In the genomic region with DNA sequence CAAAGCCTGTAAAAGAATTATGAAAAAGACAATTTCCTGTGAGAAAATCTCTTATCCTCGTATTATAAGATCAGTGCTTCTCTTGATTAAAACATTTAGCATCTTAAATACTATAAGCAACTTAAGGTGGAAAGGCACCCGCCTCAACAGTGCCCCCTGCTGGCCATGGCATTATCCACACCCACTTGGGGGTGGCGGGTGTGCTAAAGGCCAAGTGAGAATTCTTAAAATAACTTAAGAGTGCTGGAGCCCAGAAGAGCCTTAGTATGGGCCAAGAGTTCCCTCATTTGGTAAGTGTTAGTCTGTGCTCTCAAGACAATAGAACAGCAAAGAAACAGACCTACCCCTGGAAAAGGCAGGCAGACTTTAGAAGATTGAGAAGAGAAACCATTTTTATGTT, we compare ENCODE assay signal across 9 mouse cellular contexts. TPM values are rescaled to one million over a fixed set of nuclear protein-coding genes. Genes with fewer than 3 reads are reported as not detected.
DNase-seq lines count a peak whose midpoint lies in the region; ATAC-seq and TF ChIP-seq lines count a peak whose summit lies in the region.
"Had no signal": no experiment of that assay in that cellular context is flagged by ENCODE, and none has a peak within 500 bp of the region (broad histone marks: within the 10 kb centered on the region; RNA-seq: fewer than 3 reads in every experiment).

No protein-coding gene starts in this region.

- no peak overlapping the region for H3K4me3 ChIP-seq in forebrain, postnatal 0 days (ENCODE audit: low read depth, low read length)
- H3K4me3 ChIP-seq in forebrain, embryonic 11.5 days (ENCODE audit: low read depth, low read length), result no peak overlapping the region
- H3K4me3 ChIP-seq in thymus, adult 2 months (ENCODE audit: control insufficient read depth, insufficient read depth, low read length), result no peak overlapping the region
- no peak overlapping the region for H3K4me3 ChIP-seq in liver, embryonic 14.5 days (ENCODE audit: insufficient read depth in 1 of 2, low read depth in 2 of 2, low read length in 2 of 2)

- no peak overlapping the region for H3K9ac ChIP-seq in forebrain, postnatal 0 days
- no peak overlapping the region for H3K9ac ChIP-seq in forebrain, embryonic 11.5 days (ENCODE audit: low read length)
- H3K9ac ChIP-seq in liver, embryonic 14.5 days (replicated peaks), result no peak overlapping the region

- H3K36me3 ChIP-seq in forebrain, postnatal 0 days (ENCODE audit: insufficient read depth), result no peaks in the 10 kb centered on the region
- H3K36me3 ChIP-seq in forebrain, embryonic 11.5 days (ENCODE audit: control insufficient read depth, insufficient read depth, low read length), result no peaks in the 10 kb centered on the region
- H3K36me3 ChIP-seq in thymus, adult 2 months (ENCODE audit: control insufficient read depth, insufficient read depth, low read length), result no peaks in the 10 kb centered on the region
- no peaks in the 10 kb centered on the region for H3K36me3 ChIP-seq in liver, embryonic 14.5 days (replicated peaks; ENCODE audit: control insufficient read depth, insufficient read depth, low read depth)

- TF ChIP-seq EP300 in liver, embryonic 14.5 days (IDR thresholded peaks at IDR 0.05; ENCODE audit: low read depth), result no peak

- ATAC-seq in forebrain, postnatal 0 days, result no peak
- ATAC-seq in forebrain, embryonic 11.5 days (replicated peaks; ENCODE audit: low FRiP score), result no peak
- no peak for ATAC-seq in liver, embryonic 14.5 days (ENCODE audit: insufficient read depth)

- WGBS in forebrain, postnatal 0 days, result 38% methylated on average over 3 of the region's 3 CpGs
- 43% methylated on average over 3 of the region's 3 CpGs for WGBS in forebrain, embryonic 11.5 days
- 48% methylated on average over 3 of the region's 3 CpGs for WGBS in thymus, adult 2 months
- WGBS in liver, embryonic 14.5 days (ENCODE audit: insufficient replicate concordance), result 16% methylated on average over 3 of the region's 3 CpGs

- no peak overlapping the region for H3K4me2 ChIP-seq in forebrain, postnatal 0 days (ENCODE audit: low read depth)
- no peak overlapping the region for H3K4me2 ChIP-seq in forebrain, embryonic 11.5 days (ENCODE audit: low read depth, low read length, severe bottlenecking)
- H3K4me2 ChIP-seq in liver, embryonic 14.5 days (ENCODE audit: low read depth), result no peak overlapping the region

- no peaks in the 10 kb centered on the region for H3K4me1 ChIP-seq in forebrain, postnatal 0 days (ENCODE audit: insufficient read depth)
- no peaks in the 10 kb centered on the region; the same call in 1 of the 2 replicates for H3K4me1 ChIP-seq in forebrain, embryonic 11.5 days (replicated peaks; ENCODE audit: control insufficient read depth, insufficient read depth, low read length)
- no peaks in the 10 kb centered on the region for H3K4me1 ChIP-seq in thymus, adult 2 months (replicated peaks; ENCODE audit: control insufficient read depth, insufficient read depth, low read length)
- no peaks in the 10 kb centered on the region for H3K4me1 ChIP-seq in liver, embryonic 14.5 days (replicated peaks; ENCODE audit: control insufficient read depth in 2 of 2, insufficient read depth in 2 of 2, low read length in 1 of 2)

- TF ChIP-seq CTCF in forebrain, postnatal 0 days (IDR thresholded peaks at IDR 0.05; ENCODE audit: low read depth), result peak; percentile 56
- TF ChIP-seq CTCF in thymus, adult 2 months (IDR thresholded peaks at IDR 0.05; ENCODE audit: borderline replicate concordance, control insufficient read depth, extremely low read depth, insufficient read depth, low read length, poor library complexity), result peak; percentile 62; the same call in 1 of the 2 replicates
- peak; percentile 90 for TF ChIP-seq CTCF in liver, embryonic 14.5 days (IDR thresholded peaks at IDR 0.05; ENCODE audit: low read depth)

- H3K9me3 ChIP-seq in forebrain, postnatal 0 days (ENCODE audit: low read length), result no peaks in the 10 kb centered on the region
- no peaks in the 10 kb centered on the region for H3K9me3 ChIP-seq in forebrain, embryonic 11.5 days (ENCODE audit: control insufficient read depth, low read length)
- no peaks in the 10 kb centered on the region for H3K9me3 ChIP-seq in liver, embryonic 14.5 days (ENCODE audit: control insufficient read depth, low read length)

- TF ChIP-seq POLR2A in thymus, adult 2 months (IDR thresholded peaks at IDR 0.05; ENCODE audit: control insufficient read depth, extremely low read depth, insufficient read depth, low read length, poor library complexity), result no peak

- DNase-seq in forebrain, postnatal 0 days, result no peak
- no peak for DNase-seq in forebrain, embryonic 11.5 days (ENCODE audit: low spot score)
- peak; percentile 31 for DNase-seq in thymus, adult 2 months
- DNase-seq in thymus, adult 18-20 months, result no peak
- DNase-seq in liver, embryonic 14.5 days (ENCODE audit: low read depth in 3 of 3, low spot score in 3 of 3), result no peak
- DNase-seq in thymus, postnatal 36 days, result peak; percentile 11 to 21
- DNase-seq in ovary, postnatal 10 days (ENCODE audit: low spot score), result no peak
- DNase-seq in urinary bladder, adult 2 months (ENCODE audit: low spot score), result no peak

- H3K27me3 ChIP-seq in forebrain, postnatal 0 days (ENCODE audit: insufficient read depth, low read length), result peaks cover 4% of the 10 kb centered on the region; the same call in 1 of the 2 replicates
- H3K27me3 ChIP-seq in forebrain, embryonic 11.5 days (ENCODE audit: control insufficient read depth, insufficient read depth, low read length), result peaks cover 3% of the 10 kb centered on the region
- H3K27me3 ChIP-seq in thymus, adult 2 months (ENCODE audit: control insufficient read depth, insufficient read depth, low read length), result no peaks in the 10 kb centered on the region
- peaks cover 5% of the 10 kb centered on the region for H3K27me3 ChIP-seq in liver, embryonic 14.5 days (ENCODE audit: control insufficient read depth, insufficient read depth, low read length)

- H3K27ac ChIP-seq in forebrain, postnatal 0 days (ENCODE audit: low read depth, low read length), result no peak overlapping the region
- H3K27ac ChIP-seq in forebrain, embryonic 11.5 days (ENCODE audit: low read depth, low read length), result no peak overlapping the region
- no peak overlapping the region for H3K27ac ChIP-seq in thymus, adult 2 months (ENCODE audit: control insufficient read depth, insufficient read depth, low read length)
- H3K27ac ChIP-seq in liver, embryonic 14.5 days, result no peak overlapping the region

RNA-seq across cellular contexts. Expression of a gene that starts 4.6 kb away (rescaled TPM):
- total RNA-seq in forebrain, postnatal 0 days (2014; rRNA removed), result 0.31 TPM in 1 of 2 replicates, not detected in the other
- not detected in 2 replicates for polyA plus RNA-seq in forebrain, postnatal 0 days (2015; fragmentation: Nextera tagmentation; extraction: Ambion mirVana)
- polyA plus RNA-seq in forebrain, embryonic 11.5 days (2014; fragmentation: Nextera tagmentation; extraction: Ambion mirVana), result not detected in 2 replicates
- polyA plus RNA-seq in thymus, adult 2 months (2012; rRNA removed), result 3.1 and 5.0 TPM in 2 replicates
- 0.04 and 0.12 TPM in 2 replicates for polyA plus RNA-seq in liver, embryonic 14.5 days (2012; rRNA removed)
- not detected in 2 replicates for polyA plus RNA-seq in liver, embryonic 14.5 days (2014; fragmentation: Nextera tagmentation; extraction: Ambion mirVana)
- polyA plus RNA-seq in urinary bladder, adult 2 months (2012; rRNA removed), result 0.03 TPM in 1 of 2 replicates, not detected in the other

RNA-seq across cellular contexts. Expression of a gene that starts 12.7 kb away (rescaled TPM):
- not detected in 2 replicates for total RNA-seq in forebrain, postnatal 0 days (2014; rRNA removed)
- polyA plus RNA-seq in forebrain, postnatal 0 days (2015; fragmentation: Nextera tagmentation; extraction: Ambion mirVana), result not detected in 2 replicates
- polyA plus RNA-seq in forebrain, embryonic 11.5 days (2014; fragmentation: Nextera tagmentation; extraction: Ambion mirVana), result not detected in 2 replicates
- not detected in 2 replicates for polyA plus RNA-seq in thymus, adult 2 months (2012; rRNA removed)
- polyA plus RNA-seq in liver, embryonic 14.5 days (2012; rRNA removed), result not detected in 2 replicates
- polyA plus RNA-seq in liver, embryonic 14.5 days (2014; fragmentation: Nextera tagmentation; extraction: Ambion mirVana), result not detected in 2 replicates
- polyA plus RNA-seq in urinary bladder, adult 2 months (2012; rRNA removed), result not detected in 2 replicates
- polyA plus RNA-seq: lung, embryonic 16.5 days had no signal

RNA-seq across cellular contexts. Expression of a gene that starts 15.4 kb away (rescaled TPM):
- total RNA-seq in forebrain, postnatal 0 days (2014; rRNA removed), result 32.8 and 35.5 TPM in 2 replicates
- polyA plus RNA-seq in forebrain, postnatal 0 days (2015; fragmentation: Nextera tagmentation; extraction: Ambion mirVana), result 25.1 and 31.0 TPM in 2 replicates
- 10.4 and 11.6 TPM in 2 replicates for polyA plus RNA-seq in forebrain, embryonic 11.5 days (2014; fragmentation: Nextera tagmentation; extraction: Ambion mirVana)
- 12.3 and 19.7 TPM in 2 replicates for polyA plus RNA-seq in thymus, adult 2 months (2012; rRNA removed)
- 3.3 and 4.8 TPM in 2 replicates for polyA plus RNA-seq in liver, embryonic 14.5 days (2012; rRNA removed)
- polyA plus RNA-seq in liver, embryonic 14.5 days (2014; fragmentation: Nextera tagmentation; extraction: Ambion mirVana), result 6.3 and 7.2 TPM in 2 replicates
- 55.8 and 62.7 TPM in 2 replicates for polyA plus RNA-seq in urinary bladder, adult 2 months (2012; rRNA removed)

RNA-seq across cellular contexts. Expression of a gene that starts 56.9 kb away (rescaled TPM):
- 56.6 and 60.3 TPM in 2 replicates for total RNA-seq in forebrain, postnatal 0 days (2014; rRNA removed)
- polyA plus RNA-seq in forebrain, postnatal 0 days (2015; fragmentation: Nextera tagmentation; extraction: Ambion mirVana), result 45.5 and 46.4 TPM in 2 replicates
- 22.1 and 24.1 TPM in 2 replicates for polyA plus RNA-seq in forebrain, embryonic 11.5 days (2014; fragmentation: Nextera tagmentation; extraction: Ambion mirVana)
- polyA plus RNA-seq in thymus, adult 2 months (2012; rRNA removed), result 0.28 and 0.50 TPM in 2 replicates
- 0.21 and 0.27 TPM in 2 replicates for polyA plus RNA-seq in liver, embryonic 14.5 days (2012; rRNA removed)
- not detected in 2 replicates for polyA plus RNA-seq in liver, embryonic 14.5 days (2014; fragmentation: Nextera tagmentation; extraction: Ambion mirVana)
- 1.2 and 1.4 TPM in 2 replicates for polyA plus RNA-seq in urinary bladder, adult 2 months (2012; rRNA removed)

Comparison
In these comparisons a context has a peak if more than half of its experiments do, and no peak if none do; other contexts are left out.
1. DNase-seq: peak in thymus, adult 2 months (single experiment) and thymus, postnatal 36 days (2 of 2); none in forebrain, postnatal 0 days (single experiment), forebrain, embryonic 11.5 days (single experiment), thymus, adult 18-20 months (0 of 2), liver, embryonic 14.5 days (0 of 3), ovary, postnatal 10 days (single experiment) and urinary bladder, adult 2 months (single experiment).
2. Peak in every context shown above with its lines, with median percentiles within 50 percentile points of each other: CTCF ChIP-seq.